Mouse (Mus musculus) heart, adult 2 months (tissue): ENCODE measurements around the gene Tlk2. TPM values are rescaled to one million over a fixed set of nuclear protein-coding genes. Genes with fewer than 3 reads are reported as not detected.

Experiments
- DNase-seq, 2 experiments: peaks; one replicate each; pipeline ENCODE4 v3.0.0; 2021
- H3K27ac ChIP-seq: fragments of 200-600 bp; 2 replicates; pipeline ENCODE4 v1.8.1; 2022
- H3K27me3 ChIP-seq: fragments of 200-500 bp; 2 replicates; pipeline ENCODE4 v1.6.1; 2012; ENCODE audit warnings: mild to moderate bottlenecking, low read length, inconsistent platforms, mixed read lengths; ENCODE audit not compliant: control insufficient read depth, insufficient read depth
- H3K36me3 ChIP-seq: fragments of 200-500 bp; 2 replicates; pipeline ENCODE4 v1.6.1; 2012; ENCODE audit warnings: low read length, inconsistent platforms; ENCODE audit not compliant: control insufficient read depth, insufficient read depth
- H3K4me1 ChIP-seq: fragments of 200-500 bp; 2 replicates; pipeline ENCODE4 v1.6.1; 2011; ENCODE audit warnings: low read length; ENCODE audit not compliant: control insufficient read depth, insufficient read depth
- H3K4me3 ChIP-seq: fragments of 200-600 bp; 2 replicates; pipeline ENCODE4 v1.8.1; 2022
- H3K79me2 ChIP-seq: fragments of 200-500 bp; replicated peaks from 2 replicates; pipeline ENCODE4 v1.6.1; 2012; ENCODE audit warnings: mild to moderate bottlenecking, inconsistent platforms, low read length, moderate library complexity, mixed read lengths; ENCODE audit not compliant: control insufficient read depth, insufficient read depth
- H3K9ac ChIP-seq: fragments of 200-500 bp; 2 replicates; pipeline ENCODE4 v1.6.1; 2012; ENCODE audit warnings: low read depth, mild to moderate bottlenecking, control low read depth, inconsistent platforms, low read length, mixed read lengths
- CTCF ChIP-seq: fragments of 200-600 bp; IDR thresholded peaks from 2 replicates; pipeline ENCODE4 v1.8.1; 2022; ENCODE audit warnings: antibody characterized with exemption, mild to moderate bottlenecking, moderate library complexity
- EP300 ChIP-seq: fragments of 200-500 bp; IDR thresholded peaks from 2 replicates; pipeline ENCODE4 v1.6.1; 2011; ENCODE audit warnings: low read depth, low read length, control low read depth; ENCODE audit not compliant: insufficient read depth
- POLR2A ChIP-seq: fragments of 200-500 bp; IDR thresholded peaks from 2 replicates; pipeline ENCODE4 v1.6.1; 2011; ENCODE audit warnings: mild to moderate bottlenecking, low read depth, low read length, control low read depth; ENCODE audit not compliant: insufficient read depth
- WGBS: fragments of 180-500 bp; shearing (Covaris S2); methylation state at CpG from one replicate; pipeline ENCODE4 v1.1.7; 2018; 5-methylcytosine and 5-hydroxymethylcytosine counted together
- intact Hi-C: fragments of 180-260 bp; cut with DNase I; formaldehyde crosslinking; loops from one replicate; pipeline ENCODE4 v1.15.1; 2025
- polyA plus RNA-seq: library from polyadenylated mRNA; depleted of rRNA; stranded (reverse); fragments of >200 nt; gene quantifications from 2 replicates; pipeline ENCODE4 v1.2.3, GENCODE M21; 2012
- total RNA-seq, 2 experiments: library from RNA; stranded (reverse); gene quantifications; 2 replicates each; pipeline ENCODE4 v1.2.3; 2021

Gene Tlk2
- total and polyA plus RNA-seq, 3 experiments = 11.5 to 41.9 (median 35.9) TPM

DNA sequence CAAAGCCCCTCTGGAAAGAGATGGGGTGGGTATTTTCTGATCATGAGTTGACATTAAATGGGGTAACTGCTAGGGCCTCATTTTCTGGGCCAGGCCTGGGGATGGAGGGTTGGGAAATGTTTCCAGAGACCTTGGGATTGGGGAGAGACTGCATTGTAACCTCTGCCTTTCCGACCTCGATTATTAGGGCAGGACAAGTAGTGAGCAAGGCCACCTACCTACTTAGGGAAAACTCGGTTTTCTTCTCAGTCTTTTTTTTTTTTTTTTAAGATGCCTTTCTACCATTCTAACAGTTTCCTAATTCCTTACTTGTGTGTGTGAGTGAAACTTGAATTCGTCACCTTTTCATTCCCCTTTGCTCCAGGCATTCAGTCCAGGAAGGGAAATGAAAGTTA, 3.9 kb downstream of the Tlk2 start:
- H3K36me3 ChIP-seq = peaks cover 21% of the 10 kb centered on the region
- peaks cover 5% of the 10 kb centered on the region for H3K4me1 ChIP-seq
- 0% methylated on average over 4 of the region's 4 CpGs for WGBS
- H3K27ac ChIP-seq = peak overlapping the region; percentile 94
- intact Hi-C loops = loop anchor here (5.0 kb wide), 1 partner anchor 55 kb away; the partner anchor contains the start of gene Mettl2
- no peak for DNase-seq
- peak overlapping the region; percentile 87 for H3K4me3 ChIP-seq
- no peak for TF ChIP-seq EP300
- no peak for TF ChIP-seq POLR2A
- TF ChIP-seq CTCF = no peak
- peak overlapping the region; percentile 100 for H3K9ac ChIP-seq
- H3K79me2 ChIP-seq = peaks cover 3% of the 10 kb centered on the region
- H3K27me3 ChIP-seq = no peaks in the 10 kb centered on the region

DNA sequence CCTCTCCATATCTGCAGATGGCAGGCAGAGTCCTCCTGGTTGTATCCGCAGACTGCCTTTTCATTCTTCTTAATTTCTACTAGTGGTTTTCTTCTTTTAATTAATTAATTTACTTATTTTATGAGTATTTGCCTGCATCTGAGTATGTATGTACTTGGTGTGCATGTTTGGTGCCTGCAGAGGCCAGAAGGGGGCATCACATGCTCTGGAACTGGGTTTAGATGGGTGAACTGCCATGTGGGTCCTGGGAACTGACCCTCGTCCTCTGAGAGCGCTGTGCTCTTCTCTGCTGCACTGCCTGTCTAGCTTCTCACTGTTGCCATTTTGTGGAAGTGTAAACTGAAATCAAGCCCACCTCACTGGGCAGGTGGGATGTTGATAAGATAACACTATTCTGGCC, 6.1 kb downstream of the Tlk2 start:
- 92% methylated on average over 3 of the region's 3 CpGs for WGBS

DNA sequence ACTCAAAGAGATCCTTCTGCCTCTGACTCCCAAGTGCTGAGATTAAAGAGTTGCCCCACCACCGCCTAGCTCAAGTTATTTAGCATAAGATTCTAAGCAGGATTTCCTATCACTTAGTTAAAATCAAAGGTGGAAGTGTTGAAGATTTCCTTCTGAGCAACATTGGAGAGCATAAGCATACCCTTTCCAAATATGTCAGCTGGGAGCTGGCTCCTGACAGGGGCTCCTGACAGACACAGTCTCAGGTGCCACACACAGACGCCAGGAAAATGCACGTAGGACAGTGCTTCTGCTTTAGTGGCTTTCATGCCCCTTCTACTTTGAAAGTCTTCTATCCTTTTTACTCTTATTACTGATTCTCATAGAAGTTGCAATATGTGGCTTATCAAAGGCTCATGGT, 13.6 kb downstream of the Tlk2 start:
- peaks cover 3% of the 10 kb centered on the region for H3K4me1 ChIP-seq
- no peak for TF ChIP-seq EP300
- no peak for TF ChIP-seq POLR2A
- TF ChIP-seq CTCF = no peak
- H3K27me3 ChIP-seq = no peaks in the 10 kb centered on the region
- H3K79me2 ChIP-seq = peaks cover 11% of the 10 kb centered on the region
- 77% methylated on average over 3 of the region's 3 CpGs for WGBS
- H3K27ac ChIP-seq = no peak overlapping the region
- H3K36me3 ChIP-seq = peaks cover 11% of the 10 kb centered on the region
- no peak for DNase-seq
- intact Hi-C loops = no loop called here
- H3K4me3 ChIP-seq = no peak overlapping the region
- no peak overlapping the region for H3K9ac ChIP-seq

More for the DNA sequence above, 6.1 kb downstream of the Tlk2 start:
- H3K27ac ChIP-seq = no peak overlapping the region
- H3K36me3 ChIP-seq = peaks cover 20% of the 10 kb centered on the region
- H3K79me2 ChIP-seq = peaks cover 6% of the 10 kb centered on the region
- H3K4me1 ChIP-seq = peaks cover 9% of the 10 kb centered on the region
- DNase-seq = no peak
- TF ChIP-seq POLR2A (no peak), CTCF (peak; percentile 40)
- no peak overlapping the region for H3K4me3 ChIP-seq
- intact Hi-C loops = loop anchor here (5.0 kb wide), 1 partner anchor 57 kb away; the partner anchor contains the start of gene Mettl2
- no peak overlapping the region for H3K9ac ChIP-seq
- H3K27me3 ChIP-seq = no peaks in the 10 kb centered on the region

DNA sequence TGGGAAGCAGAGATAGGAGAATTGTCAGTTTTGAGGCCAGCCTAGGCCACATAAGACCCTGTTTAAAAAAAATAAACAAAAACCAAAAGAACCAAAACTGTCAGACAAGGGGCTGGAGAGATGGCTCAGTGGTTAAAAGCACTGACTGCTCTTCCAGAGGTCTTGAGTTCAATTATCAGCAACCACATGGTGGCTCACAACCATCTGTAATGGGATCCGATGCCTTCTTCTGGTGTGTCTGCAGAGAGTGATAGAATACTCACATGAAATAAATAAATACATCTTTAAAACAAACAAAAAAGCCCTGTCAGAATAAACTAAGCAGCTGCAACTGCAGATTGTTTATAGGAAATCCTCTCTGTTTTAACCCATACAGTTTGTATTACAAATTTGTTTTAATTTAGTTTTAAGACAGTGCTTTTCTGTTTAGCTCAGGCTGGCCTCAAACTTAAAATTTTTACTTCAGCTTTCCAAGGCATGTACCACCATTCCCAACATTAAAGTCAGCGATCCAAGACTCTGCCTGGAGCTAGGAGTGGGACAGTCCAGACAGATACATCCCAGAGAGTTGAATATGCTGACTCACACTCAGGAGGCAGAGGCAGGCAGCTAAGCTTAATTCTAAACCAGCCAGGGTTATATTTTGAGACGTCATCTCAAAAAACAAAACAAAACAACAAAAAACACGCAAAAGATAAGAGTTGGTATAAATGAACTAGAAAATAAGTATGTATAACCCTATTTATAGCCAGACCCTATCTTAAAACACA, 18.5 kb downstream of the Tlk2 start:
- H3K4me1 ChIP-seq = no peaks in the 10 kb centered on the region; the same call in 1 of the 2 replicates
- WGBS = 75% methylated on average over 4 of the region's 4 CpGs
- no peak overlapping the region for H3K4me3 ChIP-seq
- H3K79me2 ChIP-seq = peaks cover 10% of the 10 kb centered on the region
- no peak for DNase-seq
- no peaks in the 10 kb centered on the region for H3K27me3 ChIP-seq
- H3K9ac ChIP-seq = no peak overlapping the region
- no peak for TF ChIP-seq EP300
- TF ChIP-seq POLR2A = no peak
- no peak for TF ChIP-seq CTCF
- no peak overlapping the region for H3K27ac ChIP-seq
- peaks cover 11% of the 10 kb centered on the region for H3K36me3 ChIP-seq
- intact Hi-C loops = no loop called here

DNA sequence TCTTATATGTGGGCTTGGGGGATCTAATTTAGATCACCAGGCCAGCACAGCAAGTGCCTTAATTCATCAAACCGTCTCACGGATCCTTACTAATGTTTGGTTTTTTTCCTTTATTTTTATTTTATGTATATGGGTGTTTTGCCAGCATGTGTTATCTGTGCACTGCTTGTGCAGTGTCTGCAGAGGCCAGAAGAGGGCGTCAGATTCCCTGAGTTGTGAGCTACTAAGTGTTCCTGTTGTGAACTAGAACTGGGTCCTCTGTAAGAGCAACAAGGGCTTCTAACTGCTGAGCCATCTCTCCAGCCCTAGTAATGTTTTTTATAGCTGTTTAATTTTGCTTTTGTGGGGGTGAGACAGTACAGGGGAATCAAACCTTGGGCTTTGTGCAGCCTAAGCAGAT, 23.8 kb downstream of the Tlk2 start:
- no peak overlapping the region for H3K27ac ChIP-seq
- peak; percentile 51 for TF ChIP-seq CTCF
- no peak for TF ChIP-seq EP300
- peaks cover 1% of the 10 kb centered on the region for H3K4me1 ChIP-seq
- intact Hi-C loops = no loop called here
- 56% methylated on average over 3 of the region's 3 CpGs for WGBS
- no peak overlapping the region for H3K9ac ChIP-seq
- H3K4me3 ChIP-seq = no peak overlapping the region
- peaks cover 9% of the 10 kb centered on the region for H3K36me3 ChIP-seq
- no peaks in the 10 kb centered on the region for H3K27me3 ChIP-seq
- DNase-seq = no peak
- H3K79me2 ChIP-seq = peaks cover 4% of the 10 kb centered on the region

DNA sequence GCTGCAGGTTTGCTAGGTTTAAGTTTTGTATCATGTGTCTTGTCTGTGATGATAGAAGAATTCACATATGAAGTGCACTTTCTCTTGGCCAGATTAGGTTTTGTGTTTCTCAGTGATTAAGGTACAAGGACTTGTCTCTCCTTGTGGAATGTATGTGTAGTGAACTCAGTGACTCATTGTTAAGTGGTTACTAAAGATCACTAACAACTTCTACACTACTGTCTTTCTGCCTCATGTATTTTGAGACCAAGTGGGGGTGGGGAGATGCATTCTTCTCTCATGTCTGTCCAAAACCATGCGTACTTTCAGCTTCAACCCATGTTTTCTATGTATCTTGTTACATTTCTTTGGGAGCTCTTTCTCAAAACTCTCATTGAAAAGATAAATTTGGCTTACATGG, 31.4 kb downstream of the Tlk2 start:
- 95% methylated on average over 1 of the region's 1 CpGs for whole genome bisulfite sequencing
- Histone ChIP-seq H3K9ac (no peak overlapping the region), H3K79me2 (no peaks in the 10 kb centered on the region; the same call in 1 of the 2 replicates), H3K27ac (no peak overlapping the region), H3K36me3 (peaks cover 13% of the 10 kb centered on the region), H3K4me1 (no peaks in the 10 kb centered on the region; the same call in 1 of the 2 replicates), H3K4me3 (no peak overlapping the region), H3K27me3 (no peaks in the 10 kb centered on the region)
- intact Hi-C loops = no loop called here
- TF ChIP-seq POLR2A = no peak
- no peak for TF ChIP-seq EP300
- no peak for TF ChIP-seq CTCF
- no peak for DNase-seq
